Mouse (Mus musculus): Measurements from ENCODE around the gene Olfr509. TPM values are rescaled to one million over a fixed set of nuclear protein-coding genes. Genes with fewer than 3 reads are reported as not detected.
"Not testable (repeated sequence)": the region's sequence is repeated elsewhere in the genome, so short reads cannot be mapped to it uniquely, and the experiment has no call there.

Olfr509 gene
- not detected for total RNA-seq (2021)
- long read RNA-seq, experiment 1 = 0 reads
- long read RNA-seq, experiment 2 = 0 reads

GRCm38 (mm10) chr7:108651806-108652205 lies at the start of gene Olfr509:
Gene Olfr509 (minus strand): TSS chr7:108651906.
- DNase-seq (ENCODE audit: low spot score) = no peak

GRCm38 (mm10) chr7:108678886-108679285 lies 27.2 kb upstream of the Olfr509 start:
- no peak for DNase-seq (ENCODE audit: low spot score)

GRCm38 (mm10) chr7:108671058-108671457 lies 19.4 kb upstream of the Olfr509 start:
- DNase-seq (ENCODE audit: low spot score) = no peak

- no peak for DNase-seq (ENCODE audit: low spot score)
These were observed 14.4 kb upstream of the Olfr509 start, which contains the start of gene Olfr510 for GRCm38 (mm10) chr7:108666118-108666517. Gene Olfr510 (plus strand): TSS chr7:108666418.

GRCm38 (mm10) chr7:108662419-108662818 lies 10.7 kb upstream of the Olfr509 start:
- DNase-seq (ENCODE audit: low spot score) = no peak

GRCm38 (mm10) chr7:108629694-108630093 lies 22.0 kb downstream of the Olfr509 start, which contains the start of gene Olfr508:
Gene Olfr508 (plus strand): TSS chr7:108629994.
- DNase-seq (ENCODE audit: low spot score) = no peak

- DNase-seq (ENCODE audit: low spot score) = no peak
These were observed 30.2 kb downstream of the Olfr509 start, which contains the start of gene Olfr507 for GRCm38 (mm10) chr7:108621514-108621913. Gene Olfr507 (plus strand): TSS chr7:108621814.

GRCm38 (mm10) chr7:108616781-108617180 lies 34.9 kb downstream of the Olfr509 start:
- not testable (repeated sequence) for DNase-seq (ENCODE audit: low spot score)

- DNase-seq (ENCODE audit: low spot score) = no peak
These were observed 37.6 kb downstream of the Olfr509 start for GRCm38 (mm10) chr7:108614110-108614509.

GRCm38 (mm10) chr7:108610487-108610886 lies 41.2 kb downstream of the Olfr509 start, which contains the start of gene Olfr506:
Gene Olfr506 (plus strand): TSS chr7:108610787.
- no peak for DNase-seq (ENCODE audit: low spot score)

- not testable (repeated sequence) for DNase-seq (ENCODE audit: low spot score)
These were observed 49.8 kb downstream of the Olfr509 start for GRCm38 (mm10) chr7:108601916-108602315.

Other genes with a start within 250 kb of the Olfr509 start
- gene Olfr497, start 231.5 kb downstream of the Olfr509 start, total RNA-seq (2021) = not detected
- not detected for gene Olfr498, start 186.6 kb downstream of the Olfr509 start, total RNA-seq (2021)
- not detected for gene Olfr502, start 126.8 kb downstream of the Olfr509 start, total RNA-seq (2021)
- gene Olfr503, start 107.4 kb downstream of the Olfr509 start, total RNA-seq (2021) = not detected
- not detected for gene Olfr504, start 86.1 kb downstream of the Olfr509 start, total RNA-seq (2021)
- not detected for gene Olfr506, start 41.1 kb downstream of the Olfr509 start, total RNA-seq (2021)
- gene Olfr507, start 30.1 kb downstream of the Olfr509 start, total RNA-seq (2021) = not detected
- not detected for gene Olfr508, start 21.9 kb downstream of the Olfr509 start, total RNA-seq (2021)
- gene Olfr510, start 14.5 kb upstream of the Olfr509 start, total RNA-seq (2021) = not detected
- not detected for gene Olfr512, start 61.4 kb upstream of the Olfr509 start, total RNA-seq (2021)
- gene Olfr513, start 99.1 kb upstream of the Olfr509 start, total RNA-seq (2021) = not detected
- not detected for gene Olfr514, start 174.1 kb upstream of the Olfr509 start, total RNA-seq (2021)
- not detected for gene Olfr516, start 198.6 kb upstream of the Olfr509 start, total RNA-seq (2021)
- gene Olfr517, start 220.5 kb upstream of the Olfr509 start, total RNA-seq (2021) = not detected
- gene Olfr518, start 233.1 kb upstream of the Olfr509 start, total RNA-seq (2021) = not detected
- not detected for gene Olfr519, start 242.5 kb upstream of the Olfr509 start, total RNA-seq (2021)

Data from gastrocnemius, adult 18-20 months (tissue).